Mouse (Mus musculus) naive thymus-derived CD4-positive, alpha-beta T cell, adult 2 months (primary cell): ENCODE data around the gene Gnao1.

ENCODE experiments used
- DNase-seq: peaks from one replicate; pipeline ENCODE4 v3.0.0-alpha.2; 2011; ENCODE audit warnings: low read depth

The Gnao1 gene

GRCm38 (mm10) chr8:93945781-93946180, 136.0 kb downstream of the Gnao1 start:
- no peak for DNase-seq

GRCm38 (mm10) chr8:93946397-93946796, 136.6 kb downstream of the Gnao1 start:
- no peak for DNase-seq

GRCm38 (mm10) chr8:93950133-93950532, 140.4 kb downstream of the Gnao1 start:
- no peak for DNase-seq

GRCm38 (mm10) chr8:93952511-93952910, 142.7 kb downstream of the Gnao1 start:
- DNase-seq = no peak

GRCm38 (mm10) chr8:93958402-93958801, 148.6 kb downstream of the Gnao1 start:
- no peak for DNase-seq

GRCm38 (mm10) chr8:93960909-93961308, 151.1 kb downstream of the Gnao1 start:
- DNase-seq = no peak

- no peak for DNase-seq
Measured at GRCm38 (mm10) chr8:93968293-93968692, 158.5 kb downstream of the Gnao1 start.

- no peak for DNase-seq
Measured at GRCm38 (mm10) chr8:93969626-93970340, 160.0 kb downstream of the Gnao1 start.

- no peak for DNase-seq
Measured at GRCm38 (mm10) chr8:93971451-93971850, 161.7 kb downstream of the Gnao1 start.

- no peak for DNase-seq
Measured at GRCm38 (mm10) chr8:93972211-93972610, 162.4 kb downstream of the Gnao1 start.

GRCm38 (mm10) chr8:93972971-93973734, 163.4 kb downstream of the Gnao1 start:
- DNase-seq = no peak

GRCm38 (mm10) chr8:93973831-93974375, 164.1 kb downstream of the Gnao1 start:
- DNase-seq = no peak

- DNase-seq = no peak
Measured at GRCm38 (mm10) chr8:93974602-93975186, 164.9 kb downstream of the Gnao1 start.

- DNase-seq = no peak
Measured at GRCm38 (mm10) chr8:93975358-93975757, 165.6 kb downstream of the Gnao1 start.

- DNase-seq = no peak
Measured at GRCm38 (mm10) chr8:93976446-93977211, 166.9 kb downstream of the Gnao1 start.

- DNase-seq = no peak
Measured at GRCm38 (mm10) chr8:93980141-93980540, 170.4 kb downstream of the Gnao1 start.

- DNase-seq = no peak
Measured at GRCm38 (mm10) chr8:93981679-93982215, 172.0 kb downstream of the Gnao1 start.

GRCm38 (mm10) chr8:93983827-93984226, 174.1 kb downstream of the Gnao1 start:
- no peak for DNase-seq

GRCm38 (mm10) chr8:93984731-93985130, 175.0 kb downstream of the Gnao1 start:
- no peak for DNase-seq

GRCm38 (mm10) chr8:93989739-93990138, 180.0 kb downstream of the Gnao1 start:
- DNase-seq = no peak

GRCm38 (mm10) chr8:93998961-93999360, 189.2 kb downstream of the Gnao1 start:
- no peak for DNase-seq

- no peak for DNase-seq
Measured at GRCm38 (mm10) chr8:94004139-94004538, 194.4 kb downstream of the Gnao1 start.
